Mouse (Mus musculus) WW6 (cell line): Measurements from ENCODE around the gene Tmco4.
A peak's percentile ranks its signal among the peaks of the same experiment; 100 is the strongest.

Experiments
- DNase-seq: peaks from one replicate; pipeline ENCODE4 v3.0.0-alpha.2; 2013; ENCODE audit warnings: low read depth, low spot score

The Tmco4 gene

GRCm38 (mm10) chr4:139055336-139055735 is 82.6 kb downstream of the Tmco4 start:
- no peak for DNase-seq

- DNase-seq: no peak
Measured at GRCm38 (mm10) chr4:139055744-139056143, 83.1 kb downstream of the Tmco4 start.

GRCm38 (mm10) chr4:139057291-139057690 is 84.6 kb downstream of the Tmco4 start:
- no peak for DNase-seq

GRCm38 (mm10) chr4:139058029-139058428 is 85.3 kb downstream of the Tmco4 start:
- no peak for DNase-seq

GRCm38 (mm10) chr4:139059569-139059968 is 86.9 kb downstream of the Tmco4 start:
- DNase-seq: no peak

GRCm38 (mm10) chr4:139064831-139065230 is 92.1 kb downstream of the Tmco4 start:
- DNase-seq: no peak

GRCm38 (mm10) chr4:139068287-139068686 is 95.6 kb downstream of the Tmco4 start:
- no peak for DNase-seq

GRCm38 (mm10) chr4:139074060-139074459 is 101.4 kb downstream of the Tmco4 start:
- DNase-seq: no peak

GRCm38 (mm10) chr4:139075041-139075711 is 102.5 kb downstream of the Tmco4 start, which contains the start of gene Htr6:
TSS of gene Htr6 (minus strand) at chr4:139075570.
- DNase-seq: no peak

GRCm38 (mm10) chr4:139075915-139076314 is 103.2 kb downstream of the Tmco4 start:
- DNase-seq: no peak

- DNase-seq: no peak
Measured at GRCm38 (mm10) chr4:139078313-139078712, 105.6 kb downstream of the Tmco4 start.

- no peak for DNase-seq
Measured at GRCm38 (mm10) chr4:139078726-139079125, 106.0 kb downstream of the Tmco4 start.

GRCm38 (mm10) chr4:139079439-139079838 is 106.8 kb downstream of the Tmco4 start:
- no peak for DNase-seq

- DNase-seq: no peak
Measured at GRCm38 (mm10) chr4:139080259-139080658, 107.6 kb downstream of the Tmco4 start.

- no peak for DNase-seq
Measured at GRCm38 (mm10) chr4:139081270-139081931, 108.7 kb downstream of the Tmco4 start.

GRCm38 (mm10) chr4:139082790-139083564 is 110.3 kb downstream of the Tmco4 start:
- no peak for DNase-seq

- DNase-seq: no peak
Measured at GRCm38 (mm10) chr4:139085337-139085736, 112.6 kb downstream of the Tmco4 start.

GRCm38 (mm10) chr4:139086037-139086436 is 113.3 kb downstream of the Tmco4 start:
- peak; percentile 56 for DNase-seq

- no peak for DNase-seq
Measured at GRCm38 (mm10) chr4:139086984-139087383, 114.3 kb downstream of the Tmco4 start.

- DNase-seq: no peak
Measured at GRCm38 (mm10) chr4:139088982-139089671, 116.4 kb downstream of the Tmco4 start.

- no peak for DNase-seq
Measured at GRCm38 (mm10) chr4:139090303-139090940, 117.7 kb downstream of the Tmco4 start.
